Comparison of ENCODE assay signal across 8 mouse cellular contexts in genomic region chr5:146844945-146845365, GRCm38 (mm10). TPM values are rescaled to one million over a fixed set of nuclear protein-coding genes. Genes with fewer than 3 reads are reported as not detected.
DNase-seq lines count a peak whose midpoint lies in the region; ATAC-seq lines count a peak whose summit lies in the region.

Gene Rasl11a, plus strand, starts transcription at chr5:146845071.

- ATAC-seq in forebrain, embryonic 16.5 days: peak; percentile 95
- ATAC-seq in liver, embryonic 16.5 days (ENCODE audit: low read depth): peak; percentile 80
- ATAC-seq in neural tube, embryonic 13.5 days (ENCODE audit: low read depth): peak; percentile 91

- peaks cover 9% of the 10 kb centered on the region for H3K4me1 ChIP-seq in forebrain, embryonic 16.5 days (replicated peaks; ENCODE audit: control insufficient read depth, insufficient read depth, low read length)
- H3K4me1 ChIP-seq in liver, embryonic 16.5 days (ENCODE audit: control insufficient read depth, low read depth, low read length): peaks cover 12% of the 10 kb centered on the region
- peaks cover 21% of the 10 kb centered on the region for H3K4me1 ChIP-seq in neural tube, embryonic 13.5 days (replicated peaks)

- H3K27ac ChIP-seq in forebrain, embryonic 16.5 days (ENCODE audit: low read length): peak within 1 kb of the TSS; percentile 64; the same call in 1 of the 2 replicates
- no peak within 1 kb of the TSS for H3K27ac ChIP-seq in liver, embryonic 16.5 days (ENCODE audit: low read length)
- H3K27ac ChIP-seq in neural tube, embryonic 13.5 days (replicated peaks): peak within 1 kb of the TSS; percentile 59

- DNase-seq in MN1 (ENCODE audit: low spot score): peak; percentile 94
- peak; percentile 63 for DNase-seq in cerebellum, adult 8-10 months
- DNase-seq in heart, postnatal 14 days: peak; percentile 89 to 90
- peak; percentile 90 to 93 for DNase-seq in kidney, postnatal 4 days
- peak; percentile 22 for DNase-seq in thymus, postnatal 14 days

- peak within 1 kb of the TSS; percentile 77 for H3K9ac ChIP-seq in forebrain, embryonic 16.5 days (replicated peaks; ENCODE audit: low read depth, low read length)
- peak within 1 kb of the TSS; percentile 47 for H3K9ac ChIP-seq in liver, embryonic 16.5 days (ENCODE audit: low read depth, low read length)
- H3K9ac ChIP-seq in neural tube, embryonic 13.5 days: peak within 1 kb of the TSS; percentile 76

- no peaks in the 10 kb centered on the region for H3K9me3 ChIP-seq in forebrain, embryonic 16.5 days (ENCODE audit: control insufficient read depth, low read length)
- no peaks in the 10 kb centered on the region for H3K9me3 ChIP-seq in liver, embryonic 16.5 days (replicated peaks; ENCODE audit: control insufficient read depth, low read length)
- H3K9me3 ChIP-seq in neural tube, embryonic 13.5 days: no peaks in the 10 kb centered on the region

- under 1% methylated on average over 40 of the region's 40 CpGs for WGBS in forebrain, embryonic 16.5 days
- WGBS in liver, embryonic 16.5 days (ENCODE audit: insufficient replicate concordance): 1% methylated on average over 40 of the region's 40 CpGs
- WGBS in neural tube, embryonic 13.5 days: under 1% methylated on average over 38 of the region's 40 CpGs

- H3K4me3 ChIP-seq in forebrain, embryonic 16.5 days (replicated peaks; ENCODE audit: low read length): peak within 1 kb of the TSS; percentile 77
- H3K4me3 ChIP-seq in liver, embryonic 16.5 days (ENCODE audit: low read depth, low read length): peak within 1 kb of the TSS; percentile 59
- H3K4me3 ChIP-seq in neural tube, embryonic 13.5 days: peak within 1 kb of the TSS; percentile 57

- intact Hi-C loops in heart, postnatal 14 days (cut with DNase I): loop anchor here (2.0 kb wide), 1 partner anchor 60 kb away; no protein-coding TSS in a partner anchor

- peak within 1 kb of the TSS; percentile 98 for H3K4me2 ChIP-seq in forebrain, embryonic 16.5 days (ENCODE audit: low read length)
- H3K4me2 ChIP-seq in liver, embryonic 16.5 days (ENCODE audit: low read depth, low read length): peak within 1 kb of the TSS; percentile 82
- H3K4me2 ChIP-seq in neural tube, embryonic 13.5 days: peak within 1 kb of the TSS; percentile 96

- no peaks in the 10 kb centered on the region for H3K27me3 ChIP-seq in forebrain, embryonic 16.5 days (replicated peaks; ENCODE audit: control insufficient read depth, insufficient read depth, low read length)
- peaks cover 34% of the 10 kb centered on the region for H3K27me3 ChIP-seq in liver, embryonic 16.5 days (ENCODE audit: control insufficient read depth, insufficient read depth, low read depth, low read length)
- no peaks in the 10 kb centered on the region for H3K27me3 ChIP-seq in neural tube, embryonic 13.5 days

- H3K36me3 ChIP-seq in forebrain, embryonic 16.5 days (ENCODE audit: control insufficient read depth, insufficient read depth): no peaks in the 10 kb centered on the region
- no peaks in the 10 kb centered on the region for H3K36me3 ChIP-seq in liver, embryonic 16.5 days (ENCODE audit: control insufficient read depth, insufficient read depth)
- no peaks in the 10 kb centered on the region for H3K36me3 ChIP-seq in neural tube, embryonic 13.5 days

RNA-seq across cellular contexts. Expression of gene Rasl11a, which starts in this region (rescaled TPM):
- 11.0 and 11.4 TPM in 2 replicates for polyA plus RNA-seq in forebrain, embryonic 16.5 days (2015; fragmentation: Nextera tagmentation; extraction: Ambion mirVana)
- 1 to 10 TPM; 4.4 to 5.8 TPM for total RNA-seq in heart, postnatal 14 days (2021)
- 2.6 and 2.7 TPM in 2 replicates for polyA plus RNA-seq in liver, embryonic 16.5 days (2015; fragmentation: Nextera tagmentation; extraction: Ambion mirVana)
- polyA plus RNA-seq in neural tube, embryonic 13.5 days (2015; fragmentation: Nextera tagmentation; extraction: Ambion mirVana): 23.1 and 24.9 TPM in 2 replicates

Comparison
In these comparisons a context has a peak if more than half of its experiments do, and no peak if none do; other contexts are left out.
1. DNase-seq: peak in every context shown above with its lines; median percentile 94 in MN1; 92 in kidney, postnatal 4 days; 90 in heart, postnatal 14 days; 63 in cerebellum, adult 8-10 months; 22 in thymus, postnatal 14 days.